Comparison of ENCODE assay signal across 19 mouse cellular contexts in genomic region chr3:43155643-43156042, GRCm38 (mm10).
"Had no signal": no experiment of that assay in that cellular context is flagged by ENCODE, and none has a peak within 500 bp of the region (broad histone marks: within the 10 kb centered on the region; RNA-seq: fewer than 3 reads in every experiment).

No protein-coding gene starts in this region.

- H3K4me2 ChIP-seq: intestine, embryonic 15.5 days; kidney, embryonic 15.5 days; limb, embryonic 12.5 days; liver, embryonic 13.5 days; lung, embryonic 15.5 days; midbrain, embryonic 11.5 days; midbrain, embryonic 15.5 days; neural tube, embryonic 12.5 days had no signal

- DNase-seq: kidney, adult 2 months; kidney, postnatal 14 days; liver; liver, embryonic 13.5 days; liver, postnatal 0 days; lung, postnatal 14 days; retina, postnatal 1 day; thymus, adult 2 months; thymus, postnatal 25 days had no signal

- H3K4me3 ChIP-seq: intestine, embryonic 15.5 days; kidney, embryonic 15.5 days; limb, embryonic 12.5 days; liver, embryonic 13.5 days; lung, embryonic 15.5 days; megakaryocyte, embryonic 14.5 days; midbrain, embryonic 15.5 days; neural tube, embryonic 12.5 days had no signal

- H3K9me3 ChIP-seq: intestine, embryonic 15.5 days; kidney, embryonic 15.5 days; limb, embryonic 12.5 days; liver, embryonic 13.5 days; lung, embryonic 15.5 days; megakaryocyte, embryonic 14.5 days; midbrain, embryonic 15.5 days; neural tube, embryonic 12.5 days had no signal

- H3K27ac ChIP-seq: intestine, embryonic 15.5 days; kidney, embryonic 15.5 days; limb, embryonic 12.5 days; liver, embryonic 13.5 days; lung, embryonic 15.5 days; macrophage; midbrain, embryonic 15.5 days; neural tube, embryonic 12.5 days; stomach, postnatal 0 days had no signal

- H3K9ac ChIP-seq: intestine, embryonic 15.5 days; kidney, embryonic 15.5 days; limb, embryonic 12.5 days; liver, embryonic 13.5 days; liver, postnatal 0 days; lung, embryonic 15.5 days; midbrain, embryonic 15.5 days; neural tube, embryonic 12.5 days had no signal

- H3K27me3 ChIP-seq: intestine, embryonic 15.5 days; kidney, embryonic 15.5 days; limb, embryonic 12.5 days; liver, embryonic 13.5 days; lung, embryonic 15.5 days; megakaryocyte, embryonic 14.5 days; midbrain, embryonic 15.5 days; neural tube, embryonic 12.5 days had no signal

- H3K36me3 ChIP-seq: intestine, embryonic 15.5 days; kidney, embryonic 15.5 days; limb, embryonic 12.5 days; liver, embryonic 13.5 days; lung, embryonic 15.5 days; midbrain, embryonic 15.5 days; neural tube, embryonic 12.5 days had no signal

- ATAC-seq: intestine, embryonic 15.5 days; liver, postnatal 0 days; midbrain, embryonic 15.5 days had no signal

- H3K4me1 ChIP-seq: intestine, embryonic 15.5 days; kidney, embryonic 15.5 days; limb, embryonic 12.5 days; liver, embryonic 13.5 days; lung, embryonic 15.5 days; megakaryocyte, embryonic 14.5 days; midbrain, embryonic 15.5 days; neural tube, embryonic 12.5 days had no signal
